Mouse (Mus musculus) thymus, adult 2 months (tissue): ENCODE results near the gene Vmn2r8.
"Not testable (repeated sequence)": the region's sequence is repeated elsewhere in the genome, so short reads cannot be mapped to it uniquely, and the experiment has no call there.

Source experiments
- CTCF ChIP-seq: fragments of 200-500 bp; IDR thresholded peaks from 2 replicates; pipeline ENCODE4 v1.5.1; 2012; ENCODE audit warnings: mild to moderate bottlenecking, control low read depth, low read length, moderate library complexity, borderline replicate concordance; ENCODE audit not compliant: control insufficient read depth, poor library complexity, insufficient read depth; ENCODE audit errors: extremely low read depth
- POLR2A ChIP-seq: fragments of 200-500 bp; IDR thresholded peaks from 2 replicates; pipeline ENCODE4 v1.6.1; 2012; ENCODE audit warnings: mild to moderate bottlenecking, low read length, control low read depth, moderate library complexity; ENCODE audit not compliant: control insufficient read depth, poor library complexity, insufficient read depth; ENCODE audit errors: extremely low read depth

GRCm38 (mm10) chr5:108751258-108751657, 57.4 kb downstream of the Vmn2r8 start:
- not testable (repeated sequence) for TF ChIP-seq CTCF, POLR2A
